Mouse (Mus musculus): Measurements from ENCODE around the gene Cep131. TPM values are rescaled to one million over a fixed set of nuclear protein-coding genes. Genes with fewer than 3 reads are reported as not detected.

Gene Cep131
- total and polyA plus RNA-seq, 3 experiments: 2.3 to 20.9 (median 10.2) TPM

- Histone ChIP-seq H3K4me2 (ENCODE audit: insufficient read depth, low read depth, poor library complexity, severe bottlenecking) (no peak overlapping the region), H3K27ac (ENCODE audit: insufficient read depth, low read depth) (no peak overlapping the region), H3K4me3 (replicated peaks in 1 of 3; ENCODE audit: low read depth in 2 of 3, low read length in 2 of 3, poor library complexity in 1 of 3) (no peak overlapping the region), H3K79me2 (replicated peaks; ENCODE audit: control insufficient read depth, extremely low read depth, insufficient read depth, poor library complexity, severe bottlenecking) (no peaks in the 10 kb centered on the region), H3K4me1 (ENCODE audit: control insufficient read depth in 1 of 2, insufficient read depth in 2 of 2) (peaks cover 25 to 45% of the 10 kb centered on the region in 2 experiments), H3K27me3 (replicated peaks) (peaks cover 57% of the 10 kb centered on the region), H3K9me3 (replicated peaks; ENCODE audit: low read length) (no peaks in the 10 kb centered on the region), H3K9ac (ENCODE audit: insufficient read depth, low read depth) (no peak overlapping the region), H3K36me3 (replicated peaks in 1 of 2; ENCODE audit: control insufficient read depth in 1 of 2, insufficient read depth in 1 of 2, low read length in 1 of 2) (no peaks in the 10 kb centered on the region)
- no peak for TF ChIP-seq RCOR1 (conservative IDR thresholded peaks at IDR 0.05; ENCODE audit: low read depth, low read length)
- no peak for TF ChIP-seq POLR2AphosphoS2 (IDR thresholded peaks at IDR 0.05; ENCODE audit: low read depth, low read length)
- no peak for TF ChIP-seq E2F4 (IDR thresholded peaks at IDR 0.05; ENCODE audit: insufficient replicate concordance, low read depth, low read length)
- TF ChIP-seq ETS1 (conservative IDR thresholded peaks at IDR 0.05; ENCODE audit: low read depth, low read length): no peak
- TF ChIP-seq IRF4 (IDR thresholded peaks at IDR 0.05; ENCODE audit: low read depth, low read length): no peak
- no peak for TF ChIP-seq TCF12 (IDR thresholded peaks at IDR 0.05; ENCODE audit: low read depth, low read length)
- TF ChIP-seq ZC3H11A (IDR thresholded peaks at IDR 0.05; ENCODE audit: low read depth, low read length): no peak
- TF ChIP-seq MYC (IDR thresholded peaks at IDR 0.05; ENCODE audit: low read depth, low read length): no peak
- no peak for TF ChIP-seq SIN3A (IDR thresholded peaks at IDR 0.05; ENCODE audit: low read length)
- no peak for TF ChIP-seq MAZ (IDR thresholded peaks at IDR 0.05; ENCODE audit: low read depth, low read length)
- TF ChIP-seq TBP (conservative IDR thresholded peaks at IDR 0.05; ENCODE audit: low read depth, low read length): no peak
- no peak for TF ChIP-seq JUN (IDR thresholded peaks at IDR 0.05; ENCODE audit: insufficient read depth, low read depth, low read length)
- no peak for TF ChIP-seq CHD2 (IDR thresholded peaks at IDR 0.05; ENCODE audit: low read length)
- TF ChIP-seq USF2 (conservative IDR thresholded peaks at IDR 0.05; ENCODE audit: low read depth, low read length): no peak
- no peak for TF ChIP-seq NRF1 (IDR thresholded peaks at IDR 0.05; ENCODE audit: low read depth, low read length)
- in situ Hi-C loops (cut with MboI; ENCODE audit: low pct_ligation_motif_present, low pct_unique_long_range_greater_than_20kb, low sequenced_read_pairs): no loop called here
- no peak for DNase-seq (ENCODE audit: extremely low read depth)
- dilution Hi-C loops (cut with MboI; ENCODE audit: extremely low pct_ligation_motif_present, extremely low pct_unique_long_range_greater_than_20kb, low sequenced_read_pairs): no loop called here
Measured at GRCm38 (mm10) chr11:120017011-120017410, 69.6 kb downstream of the Cep131 start.

DNA sequence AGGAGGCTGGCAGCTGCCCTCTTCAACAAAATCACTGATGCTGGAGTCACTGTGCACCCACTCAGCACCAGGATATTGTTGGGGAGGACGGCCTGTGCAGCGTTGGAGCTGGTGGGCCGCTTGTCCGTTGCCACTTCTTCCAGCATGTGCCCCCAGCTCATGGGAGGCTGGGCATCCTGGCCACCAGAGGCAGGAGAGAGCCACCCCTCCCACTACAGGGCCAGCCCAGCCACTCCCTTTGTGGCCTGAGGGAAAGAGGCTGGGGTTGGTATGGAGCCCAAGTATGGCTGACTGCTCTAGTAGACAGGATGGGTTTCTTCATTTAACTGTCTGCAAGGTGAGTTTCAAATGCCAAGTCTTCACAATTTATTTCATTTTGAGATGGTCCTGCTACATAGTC is 71.9 kb downstream of the Cep131 start:
- Histone ChIP-seq H3K9ac (ENCODE audit: insufficient read depth, low read depth) (no peak overlapping the region), H3K36me3 (replicated peaks in 1 of 2; ENCODE audit: control insufficient read depth in 1 of 2, insufficient read depth in 1 of 2, low read length in 1 of 2) (no peaks in the 10 kb centered on the region), H3K4me3 (replicated peaks in 1 of 3; ENCODE audit: low read depth in 2 of 3, low read length in 2 of 3, poor library complexity in 1 of 3) (no peak overlapping the region), H3K4me2 (ENCODE audit: insufficient read depth, low read depth, poor library complexity, severe bottlenecking) (no peak overlapping the region), H3K27ac (ENCODE audit: insufficient read depth, low read depth) (no peak overlapping the region), H3K27me3 (replicated peaks) (peaks cover 71% of the 10 kb centered on the region), H3K79me2 (replicated peaks; ENCODE audit: control insufficient read depth, extremely low read depth, insufficient read depth, poor library complexity, severe bottlenecking) (no peaks in the 10 kb centered on the region), H3K9me3 (replicated peaks; ENCODE audit: low read length) (no peaks in the 10 kb centered on the region), H3K4me1 (ENCODE audit: control insufficient read depth in 1 of 2, insufficient read depth in 2 of 2) (peaks cover 20 to 35% of the 10 kb centered on the region in 2 experiments)
- dilution Hi-C loops (cut with MboI; ENCODE audit: extremely low pct_ligation_motif_present, extremely low pct_unique_long_range_greater_than_20kb, low sequenced_read_pairs) (no loop called here), in situ Hi-C loops (cut with MboI; ENCODE audit: low pct_ligation_motif_present, low pct_unique_long_range_greater_than_20kb, low sequenced_read_pairs) (loop anchor here (5.0 kb wide), 1 partner anchor 293 kb away; no protein-coding TSS in a partner anchor)
- TF ChIP-seq MXI1 (IDR thresholded peaks at IDR 0.05; ENCODE audit: low read depth, low read length): no peak
- no peak for TF ChIP-seq GABPA (IDR thresholded peaks at IDR 0.05; ENCODE audit: insufficient replicate concordance, low read depth, low read length)
- no peak for TF ChIP-seq MAZ (IDR thresholded peaks at IDR 0.05; ENCODE audit: low read depth, low read length)
- no peak for TF ChIP-seq ELF1 (IDR thresholded peaks at IDR 0.05; ENCODE audit: low read depth, low read length)
- TF ChIP-seq EP300 (IDR thresholded peaks at IDR 0.05; ENCODE audit: low read length): no peak
- TF ChIP-seq MYC (IDR thresholded peaks at IDR 0.05; ENCODE audit: low read depth, low read length): no peak
- TF ChIP-seq CHD1 (IDR thresholded peaks at IDR 0.05; ENCODE audit: low read depth, low read length): no peak
- no peak for TF ChIP-seq RCOR1 (conservative IDR thresholded peaks at IDR 0.05; ENCODE audit: low read depth, low read length)
- TF ChIP-seq NELFE (IDR thresholded peaks at IDR 0.05; ENCODE audit: low read depth, low read length): no peak
- no peak for TF ChIP-seq HCFC1 (IDR thresholded peaks at IDR 0.05; ENCODE audit: low read depth, low read length)
- no peak for TF ChIP-seq E2F4 (IDR thresholded peaks at IDR 0.05; ENCODE audit: insufficient replicate concordance, low read depth, low read length)
- no peak for TF ChIP-seq SIN3A (IDR thresholded peaks at IDR 0.05; ENCODE audit: low read length)
- TF ChIP-seq MEF2A (IDR thresholded peaks at IDR 0.05; ENCODE audit: borderline replicate concordance, low read depth, low read length): no peak
- no peak for TF ChIP-seq NRF1 (IDR thresholded peaks at IDR 0.05; ENCODE audit: low read depth, low read length)
- TF ChIP-seq MAFK (IDR thresholded peaks at IDR 0.05; ENCODE audit: insufficient replicate concordance, low read length): no peak
- no peak for TF ChIP-seq ETS1 (conservative IDR thresholded peaks at IDR 0.05; ENCODE audit: low read depth, low read length)
- TF ChIP-seq ZMIZ1 (IDR thresholded peaks at IDR 0.05; ENCODE audit: low read depth, low read length): no peak
- no peak for TF ChIP-seq SMC3 (IDR thresholded peaks at IDR 0.05; ENCODE audit: low read depth, low read length)
- DNase-seq (ENCODE audit: extremely low read depth): no peak

Data from CH12.LX (cell line).